Mouse (Mus musculus): ENCODE measurements around the gene Eci2. TPM values are rescaled to one million over a fixed set of nuclear protein-coding genes. Genes with fewer than 3 reads are reported as not detected.
A peak's percentile ranks its signal among the peaks of the same experiment; 100 is the strongest.

Eci2 gene
- 114 and 116 TPM in 2 replicates for polyA plus RNA-seq (2014; fragmentation: Nextera tagmentation; extraction: Ambion mirVana)

DNA sequence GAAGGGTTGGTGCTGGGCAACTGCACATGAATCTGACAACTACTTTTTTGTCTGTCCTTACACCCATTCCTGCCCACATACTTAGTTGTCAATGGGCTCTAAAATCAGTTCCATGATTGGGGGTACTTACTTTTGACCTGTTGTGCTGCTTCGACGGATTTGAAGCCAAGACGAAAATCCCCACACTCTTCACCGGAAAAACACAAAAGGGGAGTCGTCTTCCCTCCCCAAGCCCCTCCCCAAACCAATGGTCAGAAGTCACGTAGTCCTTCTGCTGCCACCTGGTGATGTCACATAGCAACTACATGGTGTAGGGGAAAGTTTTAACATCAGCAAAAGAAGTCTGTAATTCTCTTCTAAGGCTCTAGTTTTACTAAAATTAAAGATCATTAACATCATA is at the start of gene Eci2:
Gene Eci2 (minus strand): TSS at position 218 of the 400 bp plus-strand sequence.
- whole genome bisulfite sequencing: 5% methylated on average over 6 of the region's 6 CpGs
- DNase-seq (ENCODE audit: low spot score) (peak; percentile 57), ATAC-seq (ENCODE audit: low FRiP score) (no peak)
- H3K4me1 ChIP-seq (replicated peaks; ENCODE audit: control insufficient read depth, insufficient read depth, low read length): no peaks in the 10 kb centered on the region
- peak within 1 kb of the TSS; percentile 13; the same call in 1 of the 2 replicates for H3K4me3 ChIP-seq (replicated peaks; ENCODE audit: low read length)
- H3K9me3 ChIP-seq (ENCODE audit: control insufficient read depth, low read length): no peaks in the 10 kb centered on the region
- no peaks in the 10 kb centered on the region for H3K27me3 ChIP-seq (ENCODE audit: control insufficient read depth, insufficient read depth, low read length)
- no peak within 1 kb of the TSS for H3K27ac ChIP-seq
- H3K36me3 ChIP-seq (replicated peaks; ENCODE audit: control insufficient read depth, insufficient read depth): no peaks in the 10 kb centered on the region
- no peak within 1 kb of the TSS for H3K9ac ChIP-seq
- H3K4me2 ChIP-seq (replicated peaks): peak within 1 kb of the TSS; percentile 35

DNA sequence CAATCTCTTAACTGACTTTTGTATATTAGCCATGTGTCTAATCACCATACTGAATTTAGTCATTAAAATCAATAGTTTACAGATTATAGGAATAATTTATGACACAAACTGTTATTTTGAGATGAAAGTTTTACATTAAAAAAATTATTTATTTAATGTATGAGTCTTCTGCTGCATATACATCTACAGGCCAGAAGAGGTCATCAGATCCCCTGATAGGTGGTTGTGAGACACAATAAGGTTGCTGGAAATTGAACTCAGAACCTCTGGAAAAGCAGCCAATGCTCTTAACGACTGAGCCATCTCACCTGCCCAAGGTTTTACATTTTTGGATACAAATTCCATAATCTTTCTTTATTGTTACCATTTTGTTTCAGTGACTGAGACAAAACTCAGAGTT is 48.0 kb upstream of the Eci2 start:
- no peak for ATAC-seq (ENCODE audit: low FRiP score)
- no peak overlapping the region for H3K9ac ChIP-seq

DNA sequence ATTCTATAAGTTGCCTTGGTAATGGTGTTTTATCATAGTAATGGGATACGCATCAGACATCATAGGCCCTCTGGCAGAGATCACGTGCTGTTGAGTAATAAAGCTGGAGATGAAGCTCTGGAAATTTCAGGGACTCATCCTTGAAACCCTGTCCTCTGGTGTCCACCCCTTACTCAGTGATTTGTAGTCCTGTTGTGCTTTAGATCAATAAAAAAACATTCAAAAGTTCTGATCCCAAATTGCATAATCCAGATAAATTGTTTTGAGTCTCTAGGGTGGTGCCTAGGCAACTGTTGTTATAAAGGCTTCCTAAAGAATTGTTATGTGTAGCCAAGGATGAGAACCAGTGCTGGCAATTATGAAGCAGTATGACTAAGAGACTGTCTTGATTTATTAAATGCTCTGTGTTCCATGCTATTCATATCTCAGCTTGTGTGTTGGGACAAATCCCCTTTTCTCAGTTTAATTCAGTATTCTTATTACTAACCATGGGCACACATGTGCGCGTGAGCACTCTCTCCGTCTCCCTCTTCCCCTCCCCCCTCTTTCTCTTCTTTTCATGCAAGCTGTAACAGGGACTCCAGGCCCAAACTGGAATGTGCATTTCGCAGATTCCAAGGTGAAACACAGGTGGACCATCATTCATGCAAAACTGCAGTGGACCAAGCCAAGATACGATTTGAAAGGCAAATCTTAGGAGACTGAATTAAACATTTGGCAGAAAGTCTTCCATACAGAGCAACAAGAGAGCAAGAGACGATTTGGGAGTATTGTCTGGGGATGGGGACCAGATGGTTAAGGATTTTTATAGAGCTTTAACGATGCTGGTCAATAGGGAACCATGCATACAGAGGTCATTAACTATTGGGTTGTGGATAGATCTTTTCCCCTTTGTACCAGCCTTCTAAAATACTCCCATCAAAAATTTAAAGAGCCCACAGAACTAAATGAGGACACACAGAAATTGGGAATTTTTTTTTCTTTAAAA is 43.9 kb upstream of the Eci2 start:
- Histone ChIP-seq H3K4me3 (replicated peaks; ENCODE audit: low read length) (no peak overlapping the region), H3K9ac (no peak overlapping the region), H3K4me1 (replicated peaks; ENCODE audit: control insufficient read depth, insufficient read depth, low read length) (no peaks in the 10 kb centered on the region), H3K4me2 (replicated peaks) (no peak overlapping the region), H3K36me3 (replicated peaks; ENCODE audit: control insufficient read depth, insufficient read depth) (no peaks in the 10 kb centered on the region), H3K27me3 (ENCODE audit: control insufficient read depth, insufficient read depth, low read length) (no peaks in the 10 kb centered on the region), H3K27ac (no peak overlapping the region), H3K9me3 (ENCODE audit: control insufficient read depth, low read length) (no peaks in the 10 kb centered on the region)
- no peak for DNase-seq (ENCODE audit: low spot score)
- peak; percentile 55; the same call in 1 of the 2 replicates for ATAC-seq (ENCODE audit: low FRiP score)
- 62% methylated on average over 9 of the region's 9 CpGs for WGBS

More for the DNA sequence above, 48.0 kb upstream of the Eci2 start:
- Histone ChIP-seq H3K27me3 (ENCODE audit: control insufficient read depth, insufficient read depth, low read length) (no peaks in the 10 kb centered on the region), H3K9me3 (ENCODE audit: control insufficient read depth, low read length) (no peaks in the 10 kb centered on the region), H3K4me1 (replicated peaks; ENCODE audit: control insufficient read depth, insufficient read depth, low read length) (no peaks in the 10 kb centered on the region), H3K4me2 (replicated peaks) (no peak overlapping the region), H3K4me3 (replicated peaks; ENCODE audit: low read length) (no peak overlapping the region), H3K36me3 (replicated peaks; ENCODE audit: control insufficient read depth, insufficient read depth) (no peaks in the 10 kb centered on the region), H3K27ac (no peak overlapping the region)
- DNase-seq (ENCODE audit: low spot score): no peak
- WGBS: 43% methylated on average over 1 of the region's 1 CpGs

DNA sequence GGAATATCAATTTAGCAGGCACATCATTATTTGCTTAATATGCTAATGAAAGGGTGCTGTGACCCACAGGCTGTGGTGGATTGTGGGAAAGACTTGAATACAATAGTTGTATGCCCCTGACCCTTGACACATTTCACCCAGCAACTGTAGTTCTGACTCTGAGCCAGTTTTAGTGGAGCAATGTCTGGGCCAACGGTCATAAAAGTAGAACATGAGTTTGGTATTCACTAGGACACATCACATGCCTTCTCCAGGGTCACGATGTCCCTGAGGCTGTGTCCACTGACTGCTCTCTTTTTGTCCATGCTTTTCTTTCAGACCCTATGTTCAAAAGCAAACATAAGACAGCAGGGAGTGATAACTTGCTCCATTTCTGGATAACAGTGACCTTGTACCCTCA is 40.2 kb upstream of the Eci2 start:
- Histone ChIP-seq H3K4me1 (replicated peaks; ENCODE audit: control insufficient read depth, insufficient read depth, low read length) (no peaks in the 10 kb centered on the region), H3K27me3 (ENCODE audit: control insufficient read depth, insufficient read depth, low read length) (no peaks in the 10 kb centered on the region), H3K4me2 (replicated peaks) (no peak overlapping the region), H3K36me3 (replicated peaks; ENCODE audit: control insufficient read depth, insufficient read depth) (no peaks in the 10 kb centered on the region), H3K27ac (no peak overlapping the region), H3K9ac (no peak overlapping the region), H3K9me3 (ENCODE audit: control insufficient read depth, low read length) (no peaks in the 10 kb centered on the region), H3K4me3 (replicated peaks; ENCODE audit: low read length) (no peak overlapping the region)
- DNase-seq (ENCODE audit: low spot score): no peak
- WGBS: 73% methylated on average over 2 of the region's 2 CpGs
- no peak for ATAC-seq (ENCODE audit: low FRiP score)

GRCm38 (mm10) chr13:35066033-35066432 is 39.1 kb upstream of the Eci2 start:
- H3K27ac ChIP-seq: no peak overlapping the region
- no peak overlapping the region for H3K4me2 ChIP-seq (replicated peaks)
- H3K9ac ChIP-seq: no peak overlapping the region
- H3K9me3 ChIP-seq (ENCODE audit: control insufficient read depth, low read length): no peaks in the 10 kb centered on the region
- no peak for DNase-seq (ENCODE audit: low spot score)
- H3K4me1 ChIP-seq (replicated peaks; ENCODE audit: control insufficient read depth, insufficient read depth, low read length): no peaks in the 10 kb centered on the region
- no peak for ATAC-seq (ENCODE audit: low FRiP score)
- H3K27me3 ChIP-seq (ENCODE audit: control insufficient read depth, insufficient read depth, low read length): no peaks in the 10 kb centered on the region
- WGBS: 67% methylated on average over 2 of the region's 2 CpGs
- no peaks in the 10 kb centered on the region for H3K36me3 ChIP-seq (replicated peaks; ENCODE audit: control insufficient read depth, insufficient read depth)
- no peak overlapping the region for H3K4me3 ChIP-seq (replicated peaks; ENCODE audit: low read length)

GRCm38 (mm10) chr13:35064381-35064780 is 37.5 kb upstream of the Eci2 start:
- Histone ChIP-seq H3K4me2 (replicated peaks) (no peak overlapping the region), H3K9ac (no peak overlapping the region), H3K4me1 (replicated peaks; ENCODE audit: control insufficient read depth, insufficient read depth, low read length) (no peaks in the 10 kb centered on the region), H3K27me3 (ENCODE audit: control insufficient read depth, insufficient read depth, low read length) (no peaks in the 10 kb centered on the region), H3K36me3 (replicated peaks; ENCODE audit: control insufficient read depth, insufficient read depth) (no peaks in the 10 kb centered on the region), H3K27ac (no peak overlapping the region), H3K4me3 (replicated peaks; ENCODE audit: low read length) (no peak overlapping the region), H3K9me3 (ENCODE audit: control insufficient read depth, low read length) (no peaks in the 10 kb centered on the region)
- DNase-seq (ENCODE audit: low spot score) (no peak), ATAC-seq (ENCODE audit: low FRiP score) (no peak)
- 66% methylated on average over 4 of the region's 4 CpGs for WGBS

- ATAC-seq (ENCODE audit: low FRiP score) (no peak), DNase-seq (ENCODE audit: low spot score) (no peak)
- H3K4me1 ChIP-seq (replicated peaks; ENCODE audit: control insufficient read depth, insufficient read depth, low read length): no peaks in the 10 kb centered on the region
- H3K9ac ChIP-seq: no peak overlapping the region
- H3K27ac ChIP-seq: no peak overlapping the region
- 25% methylated on average over 5 of the region's 5 CpGs for WGBS
- no peak overlapping the region for H3K4me3 ChIP-seq (replicated peaks; ENCODE audit: low read length)
- no peaks in the 10 kb centered on the region for H3K27me3 ChIP-seq (ENCODE audit: control insufficient read depth, insufficient read depth, low read length)
- no peaks in the 10 kb centered on the region for H3K36me3 ChIP-seq (replicated peaks; ENCODE audit: control insufficient read depth, insufficient read depth)
- no peaks in the 10 kb centered on the region for H3K9me3 ChIP-seq (ENCODE audit: control insufficient read depth, low read length)
- no peak overlapping the region for H3K4me2 ChIP-seq (replicated peaks)
Measured at GRCm38 (mm10) chr13:35058145-35058544, 31.2 kb upstream of the Eci2 start.

- no peaks in the 10 kb centered on the region for H3K36me3 ChIP-seq (replicated peaks; ENCODE audit: control insufficient read depth, insufficient read depth)
- no peaks in the 10 kb centered on the region for H3K4me1 ChIP-seq (replicated peaks; ENCODE audit: control insufficient read depth, insufficient read depth, low read length)
- no peak for DNase-seq (ENCODE audit: low spot score)
- no peak for ATAC-seq (ENCODE audit: low FRiP score)
- H3K4me2 ChIP-seq (replicated peaks): no peak overlapping the region
- no peak overlapping the region for H3K4me3 ChIP-seq (replicated peaks; ENCODE audit: low read length)
- H3K9me3 ChIP-seq (ENCODE audit: control insufficient read depth, low read length): no peaks in the 10 kb centered on the region
- no peak overlapping the region for H3K27ac ChIP-seq
- no peak overlapping the region for H3K9ac ChIP-seq
- WGBS: 51% methylated on average over 5 of the region's 5 CpGs
- H3K27me3 ChIP-seq (ENCODE audit: control insufficient read depth, insufficient read depth, low read length): no peaks in the 10 kb centered on the region
Measured at GRCm38 (mm10) chr13:35036486-35036885, 9.6 kb upstream of the Eci2 start.

GRCm38 (mm10) chr13:35035731-35036130 is 8.8 kb upstream of the Eci2 start:
- Histone ChIP-seq H3K27ac (no peak overlapping the region), H3K36me3 (replicated peaks; ENCODE audit: control insufficient read depth, insufficient read depth) (no peaks in the 10 kb centered on the region), H3K9ac (no peak overlapping the region), H3K27me3 (ENCODE audit: control insufficient read depth, insufficient read depth, low read length) (no peaks in the 10 kb centered on the region), H3K4me3 (replicated peaks; ENCODE audit: low read length) (no peak overlapping the region), H3K4me2 (replicated peaks) (no peak overlapping the region), H3K9me3 (ENCODE audit: control insufficient read depth, low read length) (no peaks in the 10 kb centered on the region), H3K4me1 (replicated peaks; ENCODE audit: control insufficient read depth, insufficient read depth, low read length) (no peaks in the 10 kb centered on the region)
- no peak for DNase-seq (ENCODE audit: low spot score)
- WGBS: 78% methylated on average over 4 of the region's 4 CpGs
- ATAC-seq (ENCODE audit: low FRiP score): no peak

All from hindbrain, embryonic 14.5 days (tissue).